Mouse (Mus musculus) CD4-positive helper T cell, adult 2 months (primary cell): ENCODE measurements around the gene Timm29.
A peak's percentile ranks its signal among the peaks of the same experiment; 100 is the strongest.
"Not testable (repeated sequence)": the region's sequence is repeated elsewhere in the genome, so short reads cannot be mapped to it uniquely, and the experiment has no call there.

ENCODE experiments used
- DNase-seq: peaks from one replicate; pipeline ENCODE4 v3.0.0-alpha.2; 2012; ENCODE audit warnings: low read depth, missing footprints, low spot score

Gene Timm29

GRCm38 (mm10) chr9:21578226-21578625 is 14.3 kb upstream of the Timm29 start:
- no peak for DNase-seq

- DNase-seq: no peak
Observed at GRCm38 (mm10) chr9:21585401-21585800, 7.1 kb upstream of the Timm29 start.

GRCm38 (mm10) chr9:21587678-21588349 is 4.7 kb upstream of the Timm29 start:
- no peak for DNase-seq

- DNase-seq: no peak
Observed at GRCm38 (mm10) chr9:21588350-21588749, 4.2 kb upstream of the Timm29 start.

- no peak for DNase-seq
Observed at GRCm38 (mm10) chr9:21589538-21589937, 3.0 kb upstream of the Timm29 start.

GRCm38 (mm10) chr9:21591127-21591830 is 1.2 kb upstream of the Timm29 start:
- no peak for DNase-seq

GRCm38 (mm10) chr9:21591831-21592702 is 455 bp upstream of the Timm29 start:
- DNase-seq: no peak

GRCm38 (mm10) chr9:21593122-21593721 is 700 bp downstream of the Timm29 start:
- DNase-seq: peak; percentile 73

GRCm38 (mm10) chr9:21594350-21594749 is 1.8 kb downstream of the Timm29 start:
- not testable (repeated sequence) for DNase-seq

- DNase-seq: no peak
Observed at GRCm38 (mm10) chr9:21594838-21595237, 2.3 kb downstream of the Timm29 start.

- peak; percentile 70 for DNase-seq
Observed at GRCm38 (mm10) chr9:21598198-21598597, 5.7 kb downstream of the Timm29 start.

- DNase-seq: no peak
Observed at GRCm38 (mm10) chr9:21600186-21600585, 7.7 kb downstream of the Timm29 start.

- peak; percentile 56 for DNase-seq
Observed at GRCm38 (mm10) chr9:21601073-21601472, 8.6 kb downstream of the Timm29 start.

GRCm38 (mm10) chr9:21601722-21602399 is 9.3 kb downstream of the Timm29 start:
- peak; percentile 79 for DNase-seq

- no peak for DNase-seq
Observed at GRCm38 (mm10) chr9:21604119-21604518, 11.6 kb downstream of the Timm29 start.

GRCm38 (mm10) chr9:21605865-21606264 is 13.3 kb downstream of the Timm29 start:
- DNase-seq: no peak

- no peak for DNase-seq
Observed at GRCm38 (mm10) chr9:21606648-21607047, 14.1 kb downstream of the Timm29 start.

GRCm38 (mm10) chr9:21609861-21610260 is 17.3 kb downstream of the Timm29 start:
- DNase-seq: peak; percentile 85

- DNase-seq: no peak
Observed at GRCm38 (mm10) chr9:21614864-21615616, 22.5 kb downstream of the Timm29 start.

GRCm38 (mm10) chr9:21615617-21616231 is 23.2 kb downstream of the Timm29 start, which contains the start of gene Smarca4:
TSS of gene Smarca4 (plus strand) at chr9:21616169.
- peak; percentile 100 for DNase-seq
